Mouse (Mus musculus): Measurements from ENCODE around the gene Prl7a2.

The Prl7a2 gene

GRCm38 (mm10) chr13:27667936-27668335, at the start of gene Prl7a2:
Gene Prl7a2, minus strand, starts transcription at chr13:27668036.
- DNase-seq (ENCODE audit: low spot score in 2 of 2) = no peak

GRCm38 (mm10) chr13:27716636-27717035, 48.8 kb upstream of the Prl7a2 start, which contains the start of gene Prl7d1:
Gene Prl7d1, minus strand, starts transcription at chr13:27716736.
- no peak for DNase-seq (ENCODE audit: low spot score in 2 of 2)

GRCm38 (mm10) chr13:27706521-27706920, 38.7 kb upstream of the Prl7a2 start:
- no peak for DNase-seq (ENCODE audit: low spot score in 2 of 2)

DNA sequence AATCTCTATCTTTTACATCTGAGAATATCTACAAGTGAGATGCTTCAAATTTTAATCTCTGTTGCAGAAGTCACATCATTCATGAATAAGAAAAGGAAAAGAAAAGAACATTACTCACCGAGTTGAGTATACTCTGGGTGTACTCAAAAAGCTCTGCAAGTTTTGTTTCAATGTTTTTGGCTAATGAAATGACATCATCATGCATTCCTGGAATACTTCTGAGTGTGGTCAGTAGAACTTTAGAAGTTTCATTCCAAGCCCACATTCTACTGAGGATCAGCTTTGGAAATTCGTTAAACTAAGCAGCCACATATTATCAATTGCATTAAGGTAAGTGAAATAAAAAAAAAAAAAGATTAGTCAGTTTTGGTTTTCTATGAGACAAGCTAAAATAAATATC, 7.1 kb downstream of the Prl7a2 start:
- DNase-seq (ENCODE audit: low spot score in 2 of 2) = no peak

DNA sequence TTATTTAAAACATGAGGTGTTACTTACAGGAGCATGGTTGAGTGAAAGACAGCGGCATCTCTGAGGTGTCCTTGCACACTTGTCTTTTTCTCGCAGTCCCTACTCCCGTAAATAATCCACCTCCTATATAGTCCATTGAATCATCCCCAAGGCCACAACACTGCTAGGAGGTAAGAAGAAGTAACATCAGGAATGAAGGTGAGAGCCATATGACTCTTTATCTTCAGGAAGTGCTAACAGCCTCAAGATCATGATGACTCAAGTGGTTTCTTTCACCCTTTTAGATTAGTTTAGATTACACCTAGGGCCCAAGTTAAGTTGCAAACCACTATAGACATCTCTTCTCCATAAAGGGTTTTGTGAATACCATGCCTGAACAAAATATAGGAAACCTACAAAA, 25.4 kb downstream of the Prl7a2 start, which contains the start of gene Prl7a1:
TSS of gene Prl7a1 (minus strand) at position 101 of the 400 bp plus-strand sequence.
- no peak for DNase-seq (ENCODE audit: low spot score in 2 of 2)

- no peak for DNase-seq (ENCODE audit: low spot score in 2 of 2)
These were observed 57.4 kb downstream of the Prl7a2 start, which contains the start of gene Prl7b1 for GRCm38 (mm10) chr13:27610482-27610881. Gene Prl7b1, minus strand, starts transcription at chr13:27610582.
